Comparison of ENCODE assay signal across 8 mouse cellular contexts in the genomic region with DNA sequence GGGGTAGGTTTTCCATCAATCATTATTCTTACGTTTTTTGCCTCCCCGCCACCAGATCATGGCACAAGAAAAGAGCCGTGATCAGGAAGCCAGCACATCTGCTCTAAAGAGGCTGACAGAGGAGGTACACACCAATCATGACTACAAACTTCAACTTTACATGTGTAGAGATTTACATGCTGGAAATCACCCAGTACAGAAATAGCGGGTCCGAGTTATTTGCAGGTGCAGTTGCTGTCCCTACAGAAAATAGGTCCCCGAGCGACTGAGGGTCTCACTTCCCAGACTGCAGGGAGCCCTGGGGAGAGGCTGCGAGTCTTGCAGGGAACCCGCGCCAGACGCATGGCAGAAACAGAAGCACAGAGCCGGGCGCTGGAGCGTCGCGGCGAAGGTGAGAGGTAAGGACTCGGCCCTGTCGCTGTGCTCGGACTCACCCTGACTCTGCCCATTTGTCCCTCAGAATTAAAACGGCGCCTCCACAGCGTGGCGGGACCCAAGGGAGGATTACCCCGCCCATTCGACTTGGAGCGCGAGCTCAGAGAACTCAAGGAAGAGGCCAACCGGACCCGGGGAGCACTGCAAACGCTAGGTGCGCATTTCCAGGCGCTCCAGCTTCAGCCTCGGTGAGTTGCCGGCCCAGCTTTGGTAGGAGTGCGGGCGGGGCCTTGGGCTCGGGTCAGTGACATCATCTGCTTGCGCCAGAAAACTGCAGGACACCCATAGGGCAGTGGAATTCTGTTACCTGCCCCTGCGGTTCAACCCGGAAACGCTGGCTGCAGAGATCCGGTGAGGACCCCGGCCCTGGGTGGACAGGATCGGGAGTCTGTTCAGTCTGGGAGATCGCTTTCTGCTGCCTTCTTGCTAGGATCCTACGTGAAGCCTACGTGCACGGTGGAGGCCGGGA. TPM values are rescaled to one million over a fixed set of nuclear protein-coding genes. Genes with fewer than 3 reads are reported as not detected.
DNase-seq lines count a peak whose midpoint lies in the region; ATAC-seq lines count a peak whose summit lies in the region.

No protein-coding gene starts in this region.

- H3K9me3 ChIP-seq in hindbrain, embryonic 14.5 days (ENCODE audit: control insufficient read depth, low read length) = no peaks in the 10 kb centered on the region

- peak; percentile 96 for ATAC-seq in hindbrain, embryonic 14.5 days (ENCODE audit: low FRiP score)

- DNase-seq in R1 (ENCODE audit: low read depth, low spot score) = peak; percentile 97
- peak; percentile 94 to 95 for DNase-seq in cerebellum, postnatal 25 days
- peak; percentile 73 to 82 for DNase-seq in frontal cortex, postnatal 25 days (ENCODE audit: low spot score in 2 of 2)
- peak; percentile 88 for DNase-seq in hindbrain, embryonic 14.5 days (ENCODE audit: low spot score)
- peak; percentile 84 for DNase-seq in layer of hippocampus, postnatal 36 days
- peak; percentile 95 for DNase-seq in lung, postnatal 36 days
- peak; percentile 94 for DNase-seq in retina, postnatal 1 day
- DNase-seq in urinary bladder, adult 18-20 months (ENCODE audit: low spot score in 2 of 2) = peak; percentile 85 to 88

- peak overlapping the region; percentile 75 for H3K4me2 ChIP-seq in hindbrain, embryonic 14.5 days (replicated peaks)

- H3K4me3 ChIP-seq in hindbrain, embryonic 14.5 days (replicated peaks; ENCODE audit: low read length) = peak overlapping the region; percentile 70

- H3K4me1 ChIP-seq in hindbrain, embryonic 14.5 days (replicated peaks; ENCODE audit: control insufficient read depth, insufficient read depth, low read length) = peaks cover 16% of the 10 kb centered on the region

- peaks cover 48% of the 10 kb centered on the region for H3K36me3 ChIP-seq in hindbrain, embryonic 14.5 days (replicated peaks; ENCODE audit: control insufficient read depth, insufficient read depth)

- under 1% methylated on average over 50 of the region's 50 CpGs for WGBS in hindbrain, embryonic 14.5 days

- peak overlapping the region; percentile 80 for H3K9ac ChIP-seq in hindbrain, embryonic 14.5 days

- H3K27me3 ChIP-seq in hindbrain, embryonic 14.5 days (ENCODE audit: control insufficient read depth, insufficient read depth, low read length) = no peaks in the 10 kb centered on the region

- peak overlapping the region; percentile 87 for H3K27ac ChIP-seq in hindbrain, embryonic 14.5 days

RNA-seq across cellular contexts. Expression of a gene that starts 0.8 kb away (rescaled TPM):
- 3.8 and 5.3 TPM in 2 replicates for polyA plus RNA-seq in hindbrain, embryonic 14.5 days (2014; fragmentation: Nextera tagmentation; extraction: Ambion mirVana)
- total RNA-seq in layer of hippocampus, postnatal 36 days (2021) = 1 to 10 TPM; 4.0 to 4.3 TPM

RNA-seq across cellular contexts. Expression of a gene that starts 30.5 kb away (rescaled TPM):
- 86.3 and 88.9 TPM in 2 replicates for polyA plus RNA-seq in hindbrain, embryonic 14.5 days (2014; fragmentation: Nextera tagmentation; extraction: Ambion mirVana)
- total RNA-seq in layer of hippocampus, postnatal 36 days (2021) = 10 to 100 TPM; 34.5 to 35.9 TPM

RNA-seq across cellular contexts. Expression of a gene that starts 39.8 kb away (rescaled TPM):
- polyA plus RNA-seq in hindbrain, embryonic 14.5 days (2014; fragmentation: Nextera tagmentation; extraction: Ambion mirVana) = 18.9 and 21.4 TPM in 2 replicates
- total RNA-seq in layer of hippocampus, postnatal 36 days (2021) = 10 to 100 TPM; 39.6 to 43.2 TPM

RNA-seq across cellular contexts. Expression of a gene that starts 41.5 kb away (rescaled TPM):
- polyA plus RNA-seq in hindbrain, embryonic 14.5 days (2014; fragmentation: Nextera tagmentation; extraction: Ambion mirVana) = 27.2 and 27.9 TPM in 2 replicates
- total RNA-seq in layer of hippocampus, postnatal 36 days (2021) = 10 to 100 TPM; 11.3 to 12.8 TPM

RNA-seq across cellular contexts. Expression of a gene that starts 54.2 kb away (rescaled TPM):
- polyA plus RNA-seq in hindbrain, embryonic 14.5 days (2014; fragmentation: Nextera tagmentation; extraction: Ambion mirVana) = 712 and 742 TPM in 2 replicates
- 100 to 1,000 TPM; 372 to 396 TPM for total RNA-seq in layer of hippocampus, postnatal 36 days (2021)

Comparison
In these comparisons a context has a peak if more than half of its experiments do, and no peak if none do; other contexts are left out.
1. Peak in every context shown above with its lines: DNase-seq, ATAC-seq, H3K4me3 ChIP-seq and H3K27ac ChIP-seq.